Mouse (Mus musculus): ENCODE data around the gene Zfp941. TPM values are rescaled to one million over a fixed set of nuclear protein-coding genes. Genes with fewer than 3 reads are reported as not detected.
A peak's percentile ranks its signal among the peaks of the same experiment; 100 is the strongest.

Gene Zfp941
- polyA plus RNA-seq, 1 experiment: 0.20 TPM

GRCm38 (mm10) chr7:140843806-140844205 is 21.8 kb upstream of the Zfp941 start:
- WGBS: 78% methylated on average over 7 of the region's 7 CpGs
- no peak for DNase-seq (ENCODE audit: low read depth, low spot score)

DNA sequence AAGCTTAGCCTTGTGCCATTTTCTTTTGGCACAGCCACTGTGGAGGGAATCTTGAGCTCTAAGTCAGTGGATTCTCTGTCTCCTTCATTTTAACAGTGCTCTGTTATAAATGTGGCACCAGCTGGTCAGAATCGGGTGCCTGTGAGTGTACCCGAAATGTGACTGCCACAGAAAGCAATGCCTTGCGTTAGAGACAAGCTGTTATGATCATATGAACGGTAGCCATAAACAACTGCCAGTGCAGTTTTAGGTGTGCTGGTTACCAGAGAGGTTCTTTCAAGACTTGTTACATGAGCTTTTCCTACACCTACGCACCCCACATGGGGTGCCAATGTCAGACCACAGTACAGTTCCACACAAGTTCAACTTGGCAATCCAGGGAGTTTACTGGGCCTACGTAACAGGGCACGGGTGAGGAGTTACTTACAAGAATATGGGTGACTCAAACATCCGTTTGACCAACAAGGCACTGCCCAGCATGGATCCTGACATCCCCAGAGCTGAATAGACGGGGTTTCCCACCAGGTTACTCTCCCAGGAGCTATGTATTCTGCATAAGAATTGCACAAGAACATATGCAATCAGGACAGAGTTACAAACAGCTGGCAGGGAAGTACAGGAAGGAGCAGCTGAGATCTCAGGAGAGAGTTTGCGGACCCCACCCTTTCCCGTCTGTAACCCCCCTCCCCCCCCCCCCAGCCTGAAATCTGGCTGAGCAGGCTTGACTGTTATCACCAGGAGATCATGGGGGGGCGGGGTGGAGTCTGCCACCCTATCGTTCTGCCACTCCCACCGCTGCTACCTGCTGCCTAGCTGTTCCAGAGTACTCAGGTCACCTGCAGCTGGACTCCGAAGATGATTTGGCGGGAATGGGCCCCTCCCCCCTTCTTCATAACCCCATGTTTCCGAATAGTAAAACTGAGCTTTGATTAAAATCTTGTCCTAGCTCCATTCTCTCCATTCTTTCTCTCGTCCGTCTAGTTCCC is 19.1 kb upstream of the Zfp941 start:
- WGBS: 23% methylated on average over 19 of the region's 19 CpGs
- DNase-seq (ENCODE audit: low read depth, low spot score): no peak

DNA sequence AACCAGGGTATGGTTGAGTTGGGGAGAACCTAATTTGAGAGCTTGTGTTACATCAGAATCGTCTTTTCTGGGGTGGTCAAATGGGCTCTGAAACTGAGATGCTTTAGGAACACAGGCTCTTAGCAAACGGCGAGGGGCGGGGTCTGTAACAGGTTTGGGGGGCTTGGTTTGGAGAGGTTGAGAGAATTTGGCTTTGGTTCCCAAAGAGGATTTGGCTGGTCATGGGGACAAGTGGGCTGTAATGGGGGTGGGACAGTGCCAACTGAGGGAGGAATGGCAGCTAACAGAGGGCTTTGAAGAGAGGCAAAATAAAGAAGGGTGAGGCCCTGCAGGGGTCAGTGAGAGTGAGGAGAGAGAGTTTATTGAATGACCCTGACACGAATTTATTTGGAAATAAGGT is 17.6 kb upstream of the Zfp941 start:
- WGBS: 66% methylated on average over 5 of the region's 5 CpGs
- no peak for DNase-seq (ENCODE audit: low read depth, low spot score)

GRCm38 (mm10) chr7:140836243-140837115 is 14.5 kb upstream of the Zfp941 start:
- WGBS: 87% methylated on average over 9 of the region's 9 CpGs
- no peak for DNase-seq (ENCODE audit: low read depth, low spot score)

DNA sequence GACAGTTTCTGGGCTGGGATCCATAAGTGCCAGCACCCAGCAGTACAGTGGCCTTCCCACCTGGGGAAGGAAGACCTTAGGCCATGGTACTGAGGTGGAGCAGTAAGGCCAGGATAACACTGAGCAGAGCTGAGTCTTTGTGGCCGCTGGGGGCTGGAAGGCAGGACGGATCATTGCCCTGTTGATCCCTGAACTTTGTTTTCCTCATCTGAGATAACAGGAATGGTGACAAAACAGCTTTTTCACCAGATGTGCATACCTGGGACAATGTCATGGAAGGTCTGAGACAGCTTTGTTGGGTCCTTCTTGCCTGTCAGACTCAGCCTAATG is 13.7 kb upstream of the Zfp941 start:
- WGBS: 69% methylated on average over 2 of the region's 2 CpGs

DNA sequence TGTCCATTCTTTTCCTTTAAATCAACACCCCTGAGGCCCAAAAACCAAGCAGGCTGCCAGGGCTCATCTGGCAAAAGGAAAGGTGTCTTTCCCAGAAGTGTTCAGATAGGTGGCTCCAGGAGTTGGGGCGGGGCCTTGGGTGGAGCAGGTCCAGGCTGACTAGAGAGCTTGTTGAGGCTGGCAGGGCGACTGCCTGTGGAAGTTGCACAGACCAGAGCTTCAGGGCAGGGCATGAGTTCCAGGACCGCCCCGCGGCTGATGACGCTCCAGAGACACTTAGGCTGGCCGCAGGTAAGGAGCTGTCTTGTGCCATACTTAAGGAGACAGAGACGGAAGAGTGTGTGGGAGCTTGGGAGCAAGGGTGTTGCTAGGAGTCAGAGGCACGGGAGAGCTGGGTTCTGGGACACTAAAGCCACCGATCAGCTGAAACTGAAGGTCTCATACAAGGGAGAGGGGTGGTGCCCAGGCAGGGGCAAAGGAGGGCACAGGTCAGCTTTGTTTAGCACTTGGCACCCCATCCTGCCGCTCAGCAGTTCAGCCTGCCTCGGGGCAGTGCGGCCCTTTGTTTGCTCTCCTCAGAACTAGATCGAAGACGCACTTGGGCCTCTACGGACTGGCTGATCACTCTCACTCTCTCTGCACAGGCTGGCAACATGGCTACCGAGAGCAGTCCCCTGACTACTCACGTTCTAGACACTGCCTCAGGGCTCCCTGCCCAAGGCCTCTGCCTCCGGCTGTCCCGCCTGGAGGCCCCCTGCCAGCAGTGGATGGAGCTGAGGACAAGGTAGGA is 13.2 kb upstream of the Zfp941 start, which contains the start of gene Urah:
Gene Urah (plus strand): TSS at position 51 of the 790 bp plus-strand sequence.
- WGBS: 18% methylated on average over 20 of the region's 20 CpGs
- no peak for DNase-seq (ENCODE audit: low read depth, low spot score)

More for the DNA sequence above, 13.7 kb upstream of the Zfp941 start:
- DNase-seq (ENCODE audit: low read depth, low spot score): no peak

DNA sequence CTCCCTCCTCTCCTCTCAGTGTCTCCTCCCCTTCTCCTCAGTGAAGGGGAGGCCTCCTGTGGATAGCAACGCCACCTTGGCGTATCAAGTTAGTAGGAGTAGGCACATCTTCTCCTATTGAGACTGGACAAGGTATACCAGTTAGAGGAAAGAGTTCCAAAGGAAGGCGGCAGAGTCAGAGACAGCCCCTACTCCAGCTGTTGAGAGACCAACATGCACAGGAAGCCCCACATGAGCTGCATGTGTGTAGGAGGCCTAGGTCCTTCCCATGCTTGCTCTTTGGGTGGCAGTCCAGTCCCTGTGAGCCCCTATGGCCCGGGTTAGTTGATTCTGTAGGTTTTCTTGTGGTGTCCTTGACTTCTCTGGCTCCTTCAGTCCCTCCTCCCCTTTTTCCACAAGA is 11.4 kb upstream of the Zfp941 start:
- WGBS: 87% methylated on average over 4 of the region's 4 CpGs
- no peak for DNase-seq (ENCODE audit: low read depth, low spot score)

- no peak for DNase-seq (ENCODE audit: low read depth, low spot score)
- WGBS: 34% methylated on average over 6 of the region's 6 CpGs
Measured at GRCm38 (mm10) chr7:140831447-140831846, 9.5 kb upstream of the Zfp941 start.

GRCm38 (mm10) chr7:140828171-140828881 is 6.3 kb upstream of the Zfp941 start:
- no peak for DNase-seq (ENCODE audit: low read depth, low spot score)
- 13% methylated on average over 8 of the region's 8 CpGs for WGBS

DNA sequence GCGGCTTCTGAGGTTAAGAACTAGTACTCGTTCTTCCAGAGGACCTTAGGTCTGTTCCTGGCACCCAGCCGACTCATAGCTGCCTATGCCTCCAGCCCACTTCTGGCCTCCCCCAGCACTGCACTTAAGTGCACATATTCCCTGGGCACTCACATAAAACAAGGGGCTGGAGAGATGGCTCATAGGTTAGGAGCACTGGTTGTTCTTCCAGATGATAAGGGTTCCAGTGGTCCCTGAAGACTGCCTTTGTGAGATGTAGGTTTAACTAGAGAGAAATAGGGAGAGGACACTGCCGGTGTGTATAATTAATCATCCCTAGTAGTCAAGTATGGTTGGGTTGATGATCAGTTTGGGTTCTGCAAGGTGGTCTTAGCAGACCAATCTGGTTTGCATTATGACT is 753 bp upstream of the Zfp941 start:
- WGBS: 88% methylated on average over 4 of the region's 4 CpGs
- DNase-seq (ENCODE audit: low read depth, low spot score): no peak

DNA sequence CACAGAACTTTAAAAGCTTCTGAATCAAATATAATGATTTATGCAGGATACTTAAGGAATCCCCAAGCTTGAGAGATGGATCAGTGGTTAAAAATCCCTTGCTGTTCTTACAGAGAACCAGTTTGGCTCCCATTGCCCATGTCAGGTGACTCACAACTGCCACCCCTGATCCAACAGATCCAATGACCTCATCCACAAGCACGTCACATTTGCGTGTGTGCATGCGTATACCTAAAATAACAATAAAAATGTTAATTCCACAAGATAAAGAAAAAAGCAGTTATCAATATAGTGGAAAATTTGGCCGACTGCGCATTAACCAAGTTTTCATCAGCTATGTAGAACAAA is 699 bp downstream of the Zfp941 start:
- DNase-seq (ENCODE audit: low read depth, low spot score): no peak
- 47% methylated on average over 5 of the region's 5 CpGs for WGBS

- 47% methylated on average over 4 of the region's 4 CpGs for WGBS
- DNase-seq (ENCODE audit: low read depth, low spot score): no peak
Measured at GRCm38 (mm10) chr7:140820173-140820572, 1.8 kb downstream of the Zfp941 start.

DNA sequence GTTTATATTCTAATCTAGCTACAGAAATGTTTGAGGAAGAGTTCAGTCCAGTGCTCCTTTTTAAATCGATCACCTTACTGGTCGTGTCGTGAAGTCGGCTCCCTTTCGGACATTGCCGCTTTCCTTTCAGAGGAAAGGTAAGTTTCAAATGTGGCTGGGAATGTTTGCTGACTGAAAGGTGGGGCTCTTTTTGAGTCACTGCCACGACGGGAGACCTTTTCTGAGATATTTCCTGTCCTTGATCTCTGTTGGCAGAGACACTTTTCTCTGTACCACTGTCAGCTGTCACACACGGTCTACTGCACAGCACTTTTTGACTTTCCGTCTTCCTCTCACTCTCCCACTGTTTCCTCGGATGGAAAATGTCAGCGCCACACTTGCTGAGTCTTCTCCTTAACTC is 9.1 kb downstream of the Zfp941 start:
- no peak for DNase-seq (ENCODE audit: low read depth, low spot score)
- 82% methylated on average over 12 of the region's 12 CpGs for WGBS

GRCm38 (mm10) chr7:140811714-140812113 is 10.3 kb downstream of the Zfp941 start:
- WGBS: 92% methylated on average over 13 of the region's 13 CpGs
- no peak for DNase-seq (ENCODE audit: low read depth, low spot score)

GRCm38 (mm10) chr7:140810496-140810895 is 11.5 kb downstream of the Zfp941 start:
- 91% methylated on average over 6 of the region's 6 CpGs for WGBS
- no peak for DNase-seq (ENCODE audit: low read depth, low spot score)

- WGBS: 5% methylated on average over 1 of the region's 1 CpGs
Measured at GRCm38 (mm10) chr7:140805704-140806103, 16.3 kb downstream of the Zfp941 start.

DNA sequence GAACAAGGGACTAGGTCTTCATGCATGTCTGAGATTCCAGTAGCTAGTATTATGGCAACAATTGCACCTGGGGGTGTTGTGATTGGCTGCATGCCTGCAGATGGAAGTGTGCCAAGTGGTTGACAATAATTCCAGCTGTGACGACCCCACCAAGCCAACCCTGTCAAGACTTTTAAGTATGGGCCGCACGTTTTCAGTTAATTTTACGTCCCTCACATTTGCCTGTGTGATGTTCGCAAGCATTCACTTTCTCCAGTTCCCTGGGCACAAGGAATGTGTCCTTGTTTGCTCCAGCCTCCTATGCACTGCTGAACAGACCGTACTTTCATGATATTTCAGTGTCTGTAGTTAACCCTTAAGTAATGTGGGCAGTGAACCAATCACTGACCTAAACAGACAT is 19.3 kb downstream of the Zfp941 start:
- 53% methylated on average over 6 of the region's 6 CpGs for WGBS
- no peak for DNase-seq (ENCODE audit: low read depth, low spot score)

More at GRCm38 (mm10) chr7:140805704-140806103, 16.3 kb downstream of the Zfp941 start:
- peak; percentile 24 for DNase-seq (ENCODE audit: low read depth, low spot score)

- 63% methylated on average over 2 of the region's 2 CpGs for WGBS
- DNase-seq (ENCODE audit: low read depth, low spot score): no peak
Measured at GRCm38 (mm10) chr7:140798212-140798611, 23.8 kb downstream of the Zfp941 start.

GRCm38 (mm10) chr7:140797619-140798018 is 24.4 kb downstream of the Zfp941 start:
- 90% methylated on average over 3 of the region's 3 CpGs for WGBS
- no peak for DNase-seq (ENCODE audit: low read depth, low spot score)
